Mouse (Mus musculus) cerebellum, adult 2 months (tissue): ENCODE data around the gene Otc. TPM values are rescaled to one million over a fixed set of nuclear protein-coding genes. Genes with fewer than 3 reads are reported as not detected.

Source experiments
- DNase-seq, 2 experiments: peaks; one replicate each; pipeline ENCODE4 v3.0.0; 2021
- H3K27ac ChIP-seq: fragments of 200-500 bp; 2 replicates; pipeline ENCODE4 v1.5.1; 2012; ENCODE audit warnings: low read length, control low read depth, inconsistent platforms; ENCODE audit not compliant: insufficient read depth
- H3K27me3 ChIP-seq: fragments of 200-500 bp; 2 replicates; pipeline ENCODE4 v1.6.1; 2012; ENCODE audit warnings: inconsistent platforms, mild to moderate bottlenecking, low read length, moderate library complexity; ENCODE audit not compliant: control insufficient read depth, insufficient read depth
- H3K4me1 ChIP-seq: fragments of 200-500 bp; 2 replicates; pipeline ENCODE4 v1.6.1; 2011; ENCODE audit warnings: low read length; ENCODE audit not compliant: control insufficient read depth, insufficient read depth
- H3K4me3 ChIP-seq: fragments of 200-500 bp; replicated peaks from 2 replicates; pipeline ENCODE3; 2011; ENCODE audit warnings: mild to moderate bottlenecking, low read depth, low read length, control low read depth; ENCODE audit not compliant: insufficient read depth
- CTCF ChIP-seq: fragments of 200-500 bp; IDR thresholded peaks from 2 replicates; pipeline ENCODE4 v1.5.1; 2011; ENCODE audit warnings: low read depth, mild to moderate bottlenecking, control low read depth, low read length, moderate library complexity, borderline replicate concordance; ENCODE audit not compliant: insufficient read depth
- POLR2A ChIP-seq: fragments of 200-500 bp; IDR thresholded peaks from 2 replicates; pipeline ENCODE4 v1.6.1; 2011; ENCODE audit warnings: low read length, control low read depth, borderline replicate concordance; ENCODE audit not compliant: insufficient read depth
- WGBS: fragments of 180-500 bp; shearing (Covaris S2); methylation state at CpG from one replicate; pipeline ENCODE4 v1.1.7; 2018; 5-methylcytosine and 5-hydroxymethylcytosine counted together
- polyA plus RNA-seq: library from polyadenylated mRNA; depleted of rRNA; stranded (reverse); fragments of >200 nt; gene quantifications from 2 replicates; pipeline ENCODE4 v1.2.3, GENCODE M21; 2012

Gene Otc
- polyA plus RNA-seq, 1 experiment, result not detected

- 22% methylated on average over 3 of the region's 3 CpGs for WGBS
- Histone ChIP-seq H3K27ac (no peak overlapping the region), H3K4me3 (no peak overlapping the region), H3K4me1 (no peaks in the 10 kb centered on the region), H3K27me3 (no peaks in the 10 kb centered on the region)
- TF ChIP-seq POLR2A, result no peak
- TF ChIP-seq CTCF, result no peak
- peak in 1 of 2 experiments; percentile 20 for DNase-seq
Observed at GRCm38 (mm10) chrX:10243916-10244315, 8.2 kb upstream of the Otc start.

DNA sequence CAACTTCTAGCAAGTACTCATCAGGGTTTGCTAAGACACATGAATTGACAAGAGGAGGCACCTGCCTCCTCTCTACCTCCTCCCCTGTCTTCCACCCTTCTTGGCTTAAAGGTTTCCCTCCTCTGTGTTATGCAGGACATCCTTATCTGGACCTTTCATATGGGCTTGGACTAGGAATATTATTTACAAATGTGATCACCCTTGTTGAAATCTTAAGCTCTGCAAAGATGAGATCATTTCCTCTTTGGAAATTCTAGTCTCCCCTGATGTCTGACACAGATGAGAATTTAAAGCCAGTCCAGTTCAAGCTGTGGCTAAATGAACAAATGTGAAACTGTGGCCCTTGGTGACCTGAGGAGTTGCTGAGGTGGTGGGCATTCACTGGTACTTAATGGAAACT lies 748 bp upstream of the Otc start:
- no peak overlapping the region for H3K4me3 ChIP-seq
- no peak for DNase-seq
- no peaks in the 10 kb centered on the region for H3K27me3 ChIP-seq
- TF ChIP-seq POLR2A (no peak), CTCF (no peak)
- no peak overlapping the region for H3K27ac ChIP-seq
- no peaks in the 10 kb centered on the region for H3K4me1 ChIP-seq

DNA sequence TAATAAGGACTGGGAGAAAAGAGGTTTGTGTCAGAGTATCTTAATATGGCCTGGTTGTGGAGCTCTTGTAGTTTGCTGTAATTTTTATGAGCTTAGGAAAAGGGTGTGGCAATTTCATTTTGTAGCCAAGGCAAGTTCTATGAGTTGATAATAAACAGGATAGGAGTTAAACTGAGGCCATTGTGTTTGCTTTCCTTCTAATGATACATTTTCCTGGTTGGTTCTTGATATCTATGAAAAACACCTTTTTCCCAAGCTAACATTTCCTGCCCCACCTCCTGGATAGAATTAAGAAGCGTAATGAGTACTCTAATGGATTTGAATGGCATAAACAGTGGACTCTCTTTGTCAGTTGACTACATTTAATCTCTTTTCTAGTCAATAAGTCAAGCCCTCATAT lies 5.7 kb downstream of the Otc start:
- Histone ChIP-seq H3K4me1 (no peaks in the 10 kb centered on the region), H3K4me3 (no peak overlapping the region), H3K27me3 (no peaks in the 10 kb centered on the region), H3K27ac (no peak overlapping the region)
- TF ChIP-seq POLR2A, result no peak
- no peak for TF ChIP-seq CTCF
- no peak for DNase-seq
- WGBS, result 90% methylated on average over 1 of the region's 1 CpGs

DNA sequence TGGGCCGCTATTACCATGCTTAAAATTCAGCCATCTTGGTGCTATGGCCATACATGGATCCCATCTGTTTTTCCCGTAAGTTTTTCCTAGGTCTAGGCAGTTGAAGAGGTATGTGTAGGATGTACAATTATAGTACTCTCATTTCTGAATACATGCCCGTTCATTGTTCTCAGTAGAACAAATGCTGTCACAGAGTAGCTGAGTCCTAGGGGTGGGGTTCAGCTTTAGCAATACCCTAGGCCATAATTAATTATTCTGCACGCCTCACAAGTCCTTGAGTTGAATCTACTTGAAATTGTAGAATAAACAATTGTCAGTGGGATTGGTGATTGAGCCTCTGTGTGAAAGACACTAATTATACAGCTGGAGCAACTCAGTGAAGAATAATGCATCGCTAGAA lies 6.2 kb downstream of the Otc start:
- H3K27ac ChIP-seq, result no peak overlapping the region
- H3K27me3 ChIP-seq, result no peaks in the 10 kb centered on the region
- DNase-seq, result no peak
- TF ChIP-seq CTCF, result no peak
- TF ChIP-seq POLR2A, result no peak
- no peaks in the 10 kb centered on the region for H3K4me1 ChIP-seq
- 89% methylated on average over 5 of the region's 5 CpGs for WGBS
- H3K4me3 ChIP-seq, result no peak overlapping the region

DNA sequence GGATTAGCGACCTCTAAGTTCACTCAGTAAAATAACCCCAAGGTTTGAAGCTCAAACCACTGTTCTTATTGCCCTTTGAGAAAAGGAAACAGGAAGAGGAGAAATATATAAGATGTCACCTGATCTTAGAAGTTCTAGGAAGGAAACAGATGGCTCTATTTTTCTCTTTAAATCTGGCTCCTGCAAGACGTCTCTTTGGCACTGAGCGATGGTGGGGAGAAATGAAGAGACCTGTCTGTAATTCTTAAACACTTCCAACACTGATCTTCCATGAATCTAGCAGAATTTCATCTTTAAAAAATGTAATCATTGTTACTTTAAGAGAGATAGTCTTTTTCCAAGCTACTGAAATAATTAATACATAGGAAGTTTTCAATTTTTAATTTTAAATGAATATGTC lies 16.2 kb downstream of the Otc start:
- H3K4me1 ChIP-seq, result no peaks in the 10 kb centered on the region
- 46% methylated on average over 3 of the region's 3 CpGs for WGBS
- H3K27ac ChIP-seq, result no peak overlapping the region
- DNase-seq, result peak in 1 of 2 experiments; percentile 22
- no peak for TF ChIP-seq POLR2A
- no peak for TF ChIP-seq CTCF
- no peak overlapping the region for H3K4me3 ChIP-seq
- no peaks in the 10 kb centered on the region for H3K27me3 ChIP-seq

DNA sequence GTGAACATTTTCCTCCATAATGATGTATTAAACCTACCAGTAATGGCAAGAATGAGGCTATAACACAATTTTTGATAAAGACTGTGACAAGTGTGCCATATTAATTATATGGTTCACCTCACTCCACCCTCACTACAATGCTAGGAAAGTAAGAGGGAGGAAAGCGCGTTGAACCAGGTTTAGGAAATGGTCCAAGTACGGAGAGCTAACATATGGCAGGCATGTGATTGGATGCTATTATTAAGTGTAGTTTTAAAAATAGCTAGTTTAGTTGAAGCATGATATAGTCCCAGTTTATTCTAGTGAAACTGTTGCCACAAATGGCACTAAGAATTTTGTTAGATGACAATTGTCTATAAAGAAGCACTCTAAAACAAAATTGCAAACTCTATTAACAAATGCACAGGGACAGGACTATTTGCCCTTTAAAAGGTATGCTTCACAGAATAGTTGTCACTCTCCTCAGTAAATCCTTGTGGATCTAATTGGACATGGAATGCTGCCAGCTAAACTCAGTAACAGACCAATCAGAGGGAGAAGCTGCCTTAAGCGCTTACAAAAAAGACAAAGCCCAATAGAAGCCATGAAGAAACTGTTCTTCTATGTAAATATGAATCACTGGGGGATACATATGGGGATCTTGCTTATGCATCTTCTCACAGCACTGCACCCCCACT lies 16.8 kb downstream of the Otc start:
- DNase-seq, result peak; percentile 34 to 83
- H3K4me1 ChIP-seq, result no peaks in the 10 kb centered on the region
- WGBS, result 25% methylated on average over 4 of the region's 4 CpGs
- TF ChIP-seq POLR2A, result no peak
- no peak for TF ChIP-seq CTCF
- H3K4me3 ChIP-seq, result no peak overlapping the region
- no peak overlapping the region for H3K27ac ChIP-seq
- no peaks in the 10 kb centered on the region for H3K27me3 ChIP-seq

DNA sequence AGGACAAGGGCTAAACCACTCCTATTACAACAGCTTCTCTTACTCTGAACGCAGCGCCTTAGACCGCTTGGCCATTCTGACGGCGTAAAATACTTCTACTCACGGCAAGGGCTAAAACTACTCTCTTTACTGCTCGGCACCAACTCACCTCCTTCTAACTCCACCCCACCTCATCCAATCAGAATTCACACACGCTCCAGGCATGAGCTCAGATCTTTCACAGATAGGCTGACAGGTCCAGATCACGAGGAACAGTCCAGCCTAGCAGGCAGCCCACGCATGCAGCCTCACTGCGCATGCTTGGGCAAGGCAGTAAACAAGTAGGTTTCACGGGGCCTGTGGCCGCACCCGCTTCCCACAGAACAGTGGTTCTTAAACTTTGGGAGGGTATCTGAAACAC lies 45.2 kb downstream of the Otc start:
- Histone ChIP-seq H3K27ac (no peak overlapping the region), H3K4me1 (no peaks in the 10 kb centered on the region), H3K27me3 (no peaks in the 10 kb centered on the region), H3K4me3 (no peak overlapping the region)
- WGBS, result 91% methylated on average over 14 of the region's 14 CpGs
- TF ChIP-seq CTCF, result no peak
- TF ChIP-seq POLR2A, result no peak
- DNase-seq, result no peak

DNA sequence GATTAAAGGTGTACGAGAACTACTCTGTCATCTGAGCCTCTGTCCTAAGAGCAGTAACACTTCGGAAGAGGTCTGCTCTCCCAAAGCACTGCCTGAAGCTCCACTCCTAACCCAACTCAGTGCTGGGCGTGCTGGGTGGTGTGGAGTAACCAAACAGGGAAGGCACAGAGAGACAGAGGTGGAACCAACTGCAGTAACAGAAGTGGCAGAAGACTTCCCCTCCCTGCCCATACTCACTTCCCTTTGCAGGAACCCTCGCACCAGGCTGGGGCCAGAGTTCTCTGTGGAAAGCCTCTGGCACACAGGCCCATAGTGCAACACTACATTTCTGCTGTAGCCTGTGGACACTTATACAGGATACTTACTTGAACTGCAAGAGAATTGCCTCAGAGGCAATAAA lies 66.1 kb downstream of the Otc start:
- TF ChIP-seq CTCF, result no peak
- TF ChIP-seq POLR2A, result no peak
- H3K27ac ChIP-seq, result no peak overlapping the region
- WGBS, result 95% methylated on average over 4 of the region's 4 CpGs
- H3K4me1 ChIP-seq, result no peaks in the 10 kb centered on the region
- no peaks in the 10 kb centered on the region for H3K27me3 ChIP-seq
- DNase-seq, result no peak
- H3K4me3 ChIP-seq, result no peak overlapping the region
